Mouse (Mus musculus): ENCODE measurements around the gene Cyb5r4. TPM values are rescaled to one million over a fixed set of nuclear protein-coding genes. Genes with fewer than 3 reads are reported as not detected.
"Not testable (repeated sequence)": the region's sequence is repeated elsewhere in the genome, so short reads cannot be mapped to it uniquely, and the experiment has no call there.

The Cyb5r4 gene
- polyA plus RNA-seq, 1 experiment, result 34.2 TPM

DNA sequence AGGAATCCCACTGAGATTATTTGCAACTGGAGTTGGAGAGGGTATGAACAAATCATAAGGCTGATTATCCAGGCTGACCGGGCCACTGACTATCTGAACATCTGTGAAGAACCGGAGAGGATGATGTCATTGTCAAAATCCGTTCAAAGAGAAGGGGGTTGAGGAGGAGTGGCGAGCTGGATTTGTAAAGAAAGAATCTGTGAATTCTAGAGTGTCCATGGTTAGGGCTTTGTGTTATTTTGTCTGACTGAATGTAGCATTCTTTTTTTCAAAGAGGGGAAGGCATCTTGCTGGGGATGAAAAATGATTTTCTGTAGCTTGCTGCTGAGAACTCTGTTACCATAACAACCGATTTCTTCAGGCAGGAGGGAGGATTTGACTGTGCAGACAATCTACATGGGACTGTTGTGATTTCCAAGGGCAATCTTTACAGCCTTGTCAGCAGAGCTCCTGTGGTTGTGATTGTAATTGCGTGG, 93.7 kb downstream of the Cyb5r4 start:
- TF ChIP-seq POLR2A (IDR thresholded peaks at IDR 0.05; ENCODE audit: borderline replicate concordance, extremely low read depth, insufficient read depth, insufficient read length, poor library complexity, severe bottlenecking) (no peak), CTCF (IDR thresholded peaks at IDR 0.05; ENCODE audit: borderline replicate concordance, extremely low read depth, insufficient read depth, insufficient read length) (no peak)
- DNase-seq (ENCODE audit: low read depth), result peak; percentile 85

GRCm38 (mm10) chr9:87115978-87116377, 94.2 kb downstream of the Cyb5r4 start:
- no peak for TF ChIP-seq CTCF (IDR thresholded peaks at IDR 0.05; ENCODE audit: borderline replicate concordance, extremely low read depth, insufficient read depth, insufficient read length)

GRCm38 (mm10) chr9:87118996-87119395, 97.2 kb downstream of the Cyb5r4 start:
- DNase-seq (ENCODE audit: low read depth), result no peak
- TF ChIP-seq POLR2A (IDR thresholded peaks at IDR 0.05; ENCODE audit: borderline replicate concordance, extremely low read depth, insufficient read depth, insufficient read length, poor library complexity, severe bottlenecking) (no peak), CTCF (IDR thresholded peaks at IDR 0.05; ENCODE audit: borderline replicate concordance, extremely low read depth, insufficient read depth, insufficient read length) (no peak)

More at GRCm38 (mm10) chr9:87115978-87116377, 94.2 kb downstream of the Cyb5r4 start:
- no peak for DNase-seq (ENCODE audit: low read depth)

DNA sequence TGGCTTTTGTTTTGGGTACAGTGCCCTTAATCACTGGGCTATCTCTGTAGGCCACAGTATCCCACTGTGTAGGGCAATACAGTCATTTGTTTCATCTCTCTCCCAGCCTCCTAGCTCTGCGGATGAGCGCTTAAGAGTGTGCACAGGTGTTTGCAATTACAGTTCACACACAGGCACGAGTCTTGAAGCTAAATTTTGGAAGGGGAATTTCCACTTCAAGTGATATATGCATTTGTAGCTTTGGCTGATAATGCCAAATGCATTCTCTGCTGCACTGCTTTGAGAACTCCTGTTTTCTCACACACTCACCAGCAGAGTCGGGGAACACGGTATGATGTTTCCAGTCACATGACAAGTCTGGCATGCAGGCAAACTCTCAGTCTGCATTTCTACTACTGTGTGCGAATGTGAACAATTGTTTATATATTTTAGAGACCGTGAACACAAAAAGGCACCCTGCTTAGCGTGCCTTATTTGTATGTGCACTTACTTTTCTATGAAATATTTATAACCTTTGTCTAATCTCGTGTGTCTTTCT, 100.2 kb downstream of the Cyb5r4 start:
- peak; percentile 22 for DNase-seq (ENCODE audit: low read depth)
- TF ChIP-seq CTCF (IDR thresholded peaks at IDR 0.05; ENCODE audit: borderline replicate concordance, extremely low read depth, insufficient read depth, insufficient read length) (no peak), POLR2A (IDR thresholded peaks at IDR 0.05; ENCODE audit: borderline replicate concordance, extremely low read depth, insufficient read depth, insufficient read length, poor library complexity, severe bottlenecking) (no peak)

DNA sequence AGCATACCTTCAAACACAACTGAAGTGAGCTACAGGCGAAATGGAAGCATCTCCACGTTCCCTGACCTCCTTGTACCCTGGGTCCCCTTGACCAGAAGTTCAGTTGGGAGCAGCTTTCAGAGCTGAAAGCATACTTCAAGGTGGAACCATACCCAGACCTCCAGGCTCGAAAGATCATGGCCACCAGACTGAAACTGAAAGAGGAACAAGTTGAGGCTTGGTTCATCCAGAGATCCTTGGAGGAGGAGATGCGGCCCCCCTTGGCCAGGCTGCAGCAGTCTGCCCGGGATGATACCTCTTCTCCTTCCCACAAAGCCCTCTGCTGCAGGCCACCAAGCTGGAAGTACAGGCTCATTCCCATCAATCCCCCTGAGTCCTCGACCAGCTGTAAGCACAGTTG, 105.2 kb downstream of the Cyb5r4 start:
- DNase-seq (ENCODE audit: low read depth), result not testable (repeated sequence)

Other genes starting within 250 kb of the Cyb5r4 start
- 116 and 131 TPM in 2 replicates for gene Snap91, start 141.4 kb upstream of the Cyb5r4 start, polyA plus RNA-seq (2012; rRNA removed)
- gene Ripply2, start 6.5 kb upstream of the Cyb5r4 start, polyA plus RNA-seq (2012; rRNA removed), result 2.9 and 3.1 TPM in 2 replicates
- gene Mrap2, start 122.3 kb downstream of the Cyb5r4 start, polyA plus RNA-seq (2012; rRNA removed), result 0.54 and 0.92 TPM in 2 replicates
- 6.3 and 8.8 TPM in 2 replicates for gene Cep162, start 233.5 kb downstream of the Cyb5r4 start, polyA plus RNA-seq (2012; rRNA removed)

Measured in brain, embryonic 14.5 days (tissue).